Comparison of ENCODE assay signal across 8 mouse cellular contexts in genomic region chr3:84334771-84335420, GRCm38 (mm10). TPM values are rescaled to one million over a fixed set of nuclear protein-coding genes. Genes with fewer than 3 reads are reported as not detected.
DNase-seq lines count a peak whose midpoint lies in the region; ATAC-seq and TF ChIP-seq lines count a peak whose summit lies in the region.

No protein-coding gene starts in this region.

- no peak for DNase-seq in kidney, postnatal 0 days (ENCODE audit: low spot score)
- DNase-seq in kidney, postnatal 25 days, result no peak
- DNase-seq in embryonic facial prominence, embryonic 11.5 days (ENCODE audit: low spot score), result no peak
- DNase-seq in neural tube, embryonic 10.5 days (ENCODE audit: extremely low spot score, low spot score), result peak; percentile 34
- DNase-seq in natural killer cell, adult 2 months (ENCODE audit: low spot score in 2 of 2), result no peak
- DNase-seq in MN1 (ENCODE audit: low spot score), result no peak
- no peak for DNase-seq in spleen, postnatal 10 days (ENCODE audit: low spot score in 2 of 2)

- no peak for TF ChIP-seq CTCF in kidney, postnatal 0 days (IDR thresholded peaks at IDR 0.05; ENCODE audit: low read depth)

- no peaks in the 10 kb centered on the region for H3K36me3 ChIP-seq in kidney, postnatal 0 days (ENCODE audit: insufficient read depth, low read length)
- H3K36me3 ChIP-seq in embryonic facial prominence, embryonic 11.5 days (replicated peaks; ENCODE audit: control insufficient read depth, insufficient read depth, low read depth, low read length), result no peaks in the 10 kb centered on the region
- no peaks in the 10 kb centered on the region for H3K36me3 ChIP-seq in intestine, embryonic 15.5 days

- 6% methylated on average over 20 of the region's 20 CpGs for WGBS in kidney, postnatal 0 days
- 7% methylated on average over 20 of the region's 20 CpGs for WGBS in embryonic facial prominence, embryonic 11.5 days
- WGBS in intestine, embryonic 15.5 days, result 22% methylated on average over 20 of the region's 20 CpGs

- H3K9ac ChIP-seq in kidney, postnatal 0 days (ENCODE audit: low read depth, low read length), result 0 out of 2 replicates have a peak overlapping the region, but pooled peaks have one; percentile 18
- no peak overlapping the region for H3K9ac ChIP-seq in embryonic facial prominence, embryonic 11.5 days (replicated peaks; ENCODE audit: low read length)
- no peak overlapping the region for H3K9ac ChIP-seq in intestine, embryonic 15.5 days

- no peak; the same call in 1 of the 2 replicates for ATAC-seq in kidney, postnatal 0 days (replicated peaks; ENCODE audit: low FRiP score, low read depth)
- no peak for ATAC-seq in embryonic facial prominence, embryonic 11.5 days (replicated peaks; ENCODE audit: insufficient number of reproducible peaks, low FRiP score, low TSS enrichment, low read depth)
- ATAC-seq in intestine, embryonic 15.5 days, result no peak

- peaks cover 3% of the 10 kb centered on the region; the same call in 1 of the 2 replicates for H3K4me1 ChIP-seq in kidney, postnatal 0 days (replicated peaks; ENCODE audit: insufficient read depth, low read length)
- no peaks in the 10 kb centered on the region; the same call in 1 of the 2 replicates for H3K4me1 ChIP-seq in embryonic facial prominence, embryonic 11.5 days (ENCODE audit: control insufficient read depth, insufficient read depth, low read length)
- H3K4me1 ChIP-seq in intestine, embryonic 15.5 days (replicated peaks), result peaks cover 26% of the 10 kb centered on the region

- peak overlapping the region; percentile 56 for H3K4me2 ChIP-seq in kidney, postnatal 0 days (ENCODE audit: low read length)
- H3K4me2 ChIP-seq in embryonic facial prominence, embryonic 11.5 days (ENCODE audit: low read depth, low read length), result peak overlapping the region; percentile 2
- peak overlapping the region; percentile 43 for H3K4me2 ChIP-seq in intestine, embryonic 15.5 days (replicated peaks)

- H3K27me3 ChIP-seq in kidney, postnatal 0 days (ENCODE audit: insufficient read depth, low read length), result no peaks in the 10 kb centered on the region
- H3K27me3 ChIP-seq in embryonic facial prominence, embryonic 11.5 days (ENCODE audit: control insufficient read depth, insufficient read depth, low read length), result peaks cover 4% of the 10 kb centered on the region; the same call in 1 of the 2 replicates
- H3K27me3 ChIP-seq in intestine, embryonic 15.5 days (replicated peaks), result 0 out of 2 replicates have a peak, but pooled peaks cover 4% of the 10 kb centered on the region

- peak overlapping the region; percentile 21 for H3K4me3 ChIP-seq in kidney, postnatal 0 days (replicated peaks; ENCODE audit: low read depth, low read length)
- no peak overlapping the region for H3K4me3 ChIP-seq in embryonic facial prominence, embryonic 11.5 days (ENCODE audit: low read depth, low read length)
- no peak overlapping the region for H3K4me3 ChIP-seq in intestine, embryonic 15.5 days (replicated peaks)

- H3K9me3 ChIP-seq in kidney, postnatal 0 days (replicated peaks; ENCODE audit: low read length), result no peaks in the 10 kb centered on the region
- no peaks in the 10 kb centered on the region for H3K9me3 ChIP-seq in embryonic facial prominence, embryonic 11.5 days (replicated peaks; ENCODE audit: control insufficient read depth, low read length)
- H3K9me3 ChIP-seq in intestine, embryonic 15.5 days, result no peaks in the 10 kb centered on the region

- H3K27ac ChIP-seq in kidney, postnatal 0 days, result peak overlapping the region; percentile 37; the same call in 1 of the 2 replicates
- H3K27ac ChIP-seq in embryonic facial prominence, embryonic 11.5 days (replicated peaks; ENCODE audit: low read depth, low read length), result no peak overlapping the region
- H3K27ac ChIP-seq in intestine, embryonic 15.5 days, result no peak overlapping the region

RNA-seq across cellular contexts. Expression of gene Trim2, which starts 28.2 kb away (rescaled TPM):
- polyA plus RNA-seq in kidney, postnatal 0 days (2015; fragmentation: Nextera tagmentation; extraction: Ambion mirVana), result 23.0 and 24.1 TPM in 2 replicates
- polyA plus RNA-seq in embryonic facial prominence, embryonic 11.5 days (2014; fragmentation: Nextera tagmentation; extraction: Ambion mirVana), result 37.4 and 37.7 TPM in 2 replicates
- 50.1 and 57.2 TPM in 2 replicates for polyA plus RNA-seq in intestine, embryonic 15.5 days (2015; fragmentation: Nextera tagmentation; extraction: Ambion mirVana)

Comparison
In these comparisons a context has a peak if more than half of its experiments do, and no peak if none do; other contexts are left out.
1. H3K4me2 ChIP-seq: peak in every context shown above with its lines; median percentile 56 in kidney, postnatal 0 days; 43 in intestine, embryonic 15.5 days; 2 in embryonic facial prominence, embryonic 11.5 days.